Mouse (Mus musculus) neural tube, embryonic 14.5 days (tissue): ENCODE data around the gene Ptch1. TPM values are rescaled to one million over a fixed set of nuclear protein-coding genes. Genes with fewer than 3 reads are reported as not detected.

Experiments
- ATAC-seq: fragments of 200-750 bp; cut with Nextera tagmentation; 2 replicates; pipeline ENCODE4 v1.8.0; 2017; ENCODE audit warnings: low read depth, mild to moderate bottlenecking, moderate TSS enrichment, moderate library complexity
- H3K27ac ChIP-seq: fragments of 300-500 bp; sonication (generic); 2 replicates; pipeline ENCODE4 v1.5.1; 2014; ENCODE audit warnings: low read depth, mild to moderate bottlenecking, control low read depth, low read length, moderate library complexity, mixed read lengths
- H3K27me3 ChIP-seq: fragments of 300-500 bp; sonication (generic); 2 replicates; pipeline ENCODE4 v1.6.1; 2014; ENCODE audit warnings: low read length; ENCODE audit not compliant: control insufficient read depth, insufficient read depth
- H3K36me3 ChIP-seq: fragments of 300-500 bp; sonication (generic); 2 replicates; pipeline ENCODE4 v1.6.1; 2014; ENCODE audit warnings: low read length, mixed read lengths; ENCODE audit not compliant: control insufficient read depth, insufficient read depth
- H3K4me1 ChIP-seq: fragments of 300-500 bp; sonication (generic); 2 replicates; pipeline ENCODE4 v1.6.1; 2014; ENCODE audit warnings: low read length; ENCODE audit not compliant: control insufficient read depth, insufficient read depth
- H3K4me2 ChIP-seq: fragments of 300-500 bp; sonication (generic); 2 replicates; pipeline ENCODE4 v1.6.1; 2014; ENCODE audit warnings: mild to moderate bottlenecking, low read depth, low read length, control low read depth
- H3K4me3 ChIP-seq: fragments of 300-500 bp; sonication (generic); 2 replicates; pipeline ENCODE4 v1.5.1; 2014; ENCODE audit warnings: low read depth, low read length, control low read depth, mixed read lengths
- H3K9ac ChIP-seq: fragments of 300-500 bp; sonication (generic); replicated peaks from 2 replicates; pipeline ENCODE4 v1.6.1; 2014; ENCODE audit warnings: low read depth, mild to moderate bottlenecking, control low read depth, low read length, mixed read lengths
- H3K9me3 ChIP-seq: fragments of 300-500 bp; sonication (generic); 2 replicates; pipeline ENCODE4 v1.6.1; 2016; ENCODE audit warnings: low read length; ENCODE audit not compliant: control insufficient read depth
- WGBS: fragments of 180-500 bp; shearing (Covaris S2); extraction: QIAGEN DNeasy Blood & Tissue Kit; methylation state at CpG from one replicate; pipeline ENCODE4 v1.1.7; 2014; 5-methylcytosine and 5-hydroxymethylcytosine counted together
- polyA plus RNA-seq: library from polyadenylated mRNA; unstranded; fragments of >200 nt; fragmentation: Nextera tagmentation; extraction: Ambion mirVana; gene quantifications from 2 replicates; pipeline ENCODE4 v1.2.1, GENCODE M21; 2014

The Ptch1 gene
- polyA plus RNA-seq, 1 experiment from 2014 or later, result 26.4 TPM

- Histone ChIP-seq H3K9me3 (no peaks in the 10 kb centered on the region), H3K36me3 (no peaks in the 10 kb centered on the region), H3K9ac (peak overlapping the region; percentile 93), H3K27ac (peak overlapping the region; percentile 98), H3K4me1 (peaks cover 20% of the 10 kb centered on the region), H3K4me3 (peak overlapping the region; percentile 89), H3K4me2 (peak overlapping the region; percentile 96), H3K27me3 (0 out of 2 replicates have a peak, but pooled peaks cover 3% of the 10 kb centered on the region)
- ATAC-seq, result peak; percentile 77
- under 1% methylated on average over 46 of the region's 46 CpGs for WGBS
These were observed 7.1 kb downstream of the Ptch1 start for GRCm38 (mm10) chr13:63566018-63567015.

- H3K4me1 ChIP-seq, result peaks cover 23% of the 10 kb centered on the region
- no peak; the same call in 1 of the 2 replicates for ATAC-seq
These were observed 7.9 kb downstream of the Ptch1 start for GRCm38 (mm10) chr13:63565320-63566017.

GRCm38 (mm10) chr13:63564626-63565319 is 8.6 kb downstream of the Ptch1 start:
- Histone ChIP-seq H3K9ac (peak overlapping the region; percentile 93), H3K27ac (peak overlapping the region; percentile 98), H3K27me3 (0 out of 2 replicates have a peak, but pooled peaks cover 3% of the 10 kb centered on the region), H3K9me3 (no peaks in the 10 kb centered on the region), H3K4me2 (peak overlapping the region; percentile 96), H3K4me3 (peak overlapping the region; percentile 89), H3K36me3 (no peaks in the 10 kb centered on the region), H3K4me1 (peaks cover 19% of the 10 kb centered on the region)
- under 1% methylated on average over 34 of the region's 36 CpGs for WGBS
- ATAC-seq, result no peak

More at GRCm38 (mm10) chr13:63565320-63566017, 7.9 kb downstream of the Ptch1 start:
- Histone ChIP-seq H3K27me3 (0 out of 2 replicates have a peak, but pooled peaks cover 3% of the 10 kb centered on the region), H3K4me3 (peak overlapping the region; percentile 89), H3K4me2 (peak overlapping the region; percentile 96), H3K9ac (peak overlapping the region; percentile 93), H3K36me3 (no peaks in the 10 kb centered on the region), H3K27ac (peak overlapping the region; percentile 98), H3K9me3 (no peaks in the 10 kb centered on the region)
- under 1% methylated on average over 88 of the region's 99 CpGs for WGBS

GRCm38 (mm10) chr13:63563781-63564625 is 9.4 kb downstream of the Ptch1 start:
- Histone ChIP-seq H3K4me3 (peak overlapping the region; percentile 89), H3K27ac (peak overlapping the region; percentile 98), H3K27me3 (0 out of 2 replicates have a peak, but pooled peaks cover 1% of the 10 kb centered on the region), H3K36me3 (no peaks in the 10 kb centered on the region), H3K9ac (peak overlapping the region; percentile 93), H3K9me3 (no peaks in the 10 kb centered on the region), H3K4me1 (peaks cover 20% of the 10 kb centered on the region), H3K4me2 (peak overlapping the region; percentile 96)
- WGBS, result under 1% methylated on average over 51 of the region's 51 CpGs
- ATAC-seq, result no peak

GRCm38 (mm10) chr13:63562972-63563780 is 10.2 kb downstream of the Ptch1 start:
- Histone ChIP-seq H3K36me3 (no peaks in the 10 kb centered on the region), H3K27me3 (no peaks in the 10 kb centered on the region), H3K4me1 (peaks cover 27% of the 10 kb centered on the region), H3K4me2 (peak overlapping the region; percentile 96), H3K4me3 (peak overlapping the region; percentile 89), H3K27ac (peak overlapping the region; percentile 98), H3K9ac (peak overlapping the region; percentile 93), H3K9me3 (no peaks in the 10 kb centered on the region)
- WGBS, result under 1% methylated on average over 51 of the region's 51 CpGs
- ATAC-seq, result peak; percentile 65

- peaks cover 34% of the 10 kb centered on the region for H3K4me1 ChIP-seq
- H3K9ac ChIP-seq, result peak overlapping the region; percentile 93; the same call in 1 of the 2 replicates
- H3K9me3 ChIP-seq, result no peaks in the 10 kb centered on the region
- H3K4me2 ChIP-seq, result peak overlapping the region; percentile 96
- 3% methylated on average over 7 of the region's 7 CpGs for WGBS
- H3K36me3 ChIP-seq, result no peaks in the 10 kb centered on the region
- H3K27ac ChIP-seq, result peak overlapping the region; percentile 98
- H3K27me3 ChIP-seq, result no peaks in the 10 kb centered on the region
- ATAC-seq, result no peak
- peak overlapping the region; percentile 89 for H3K4me3 ChIP-seq
These were observed 11.0 kb downstream of the Ptch1 start for GRCm38 (mm10) chr13:63562141-63562971.

- Histone ChIP-seq H3K4me1 (peaks cover 60% of the 10 kb centered on the region), H3K27ac (no peak overlapping the region), H3K4me3 (no peak overlapping the region), H3K9ac (peak overlapping the region; percentile 21; the same call in 1 of the 2 replicates), H3K36me3 (no peaks in the 10 kb centered on the region), H3K27me3 (no peaks in the 10 kb centered on the region), H3K4me2 (peak overlapping the region; percentile 96), H3K9me3 (no peaks in the 10 kb centered on the region)
- WGBS, result 11% methylated on average over 8 of the region's 8 CpGs
- no peak for ATAC-seq
These were observed 15.0 kb downstream of the Ptch1 start for GRCm38 (mm10) chr13:63558297-63558890.
